Mouse (Mus musculus): ENCODE measurements at regions not wholly inside any gene's neighbourhood (a gene's known extent, or its start where the extent isn't known, plus 50 kb on each side); places are given as distances from the start of the nearest gene placed in this dataset.

- Histone ChIP-seq H3K4me3 (peak overlapping the region; percentile 16), H3K27me3 (peaks cover 79% of the 10 kb centered on the region), H3K4me2 (peak overlapping the region; percentile 47), H3K4me1 (replicated peaks) (peaks cover 18% of the 10 kb centered on the region), H3K9me3 (no peaks in the 10 kb centered on the region), H3K27ac (replicated peaks) (peak overlapping the region; percentile 42; the same call in 1 of the 2 replicates), H3K36me3 (no peaks in the 10 kb centered on the region), H3K9ac (peak overlapping the region; percentile 56)
- WGBS, result 3% methylated on average over 25 of the region's 25 CpGs
- ATAC-seq (ENCODE audit: low read depth), result peak; percentile 93
Measured at GRCm38 (mm10) chr13:71458061-71458935, 505.2 kb downstream of the Irx1 start.

GRCm38 (mm10) chr13:71457550-71457949 is 506.0 kb downstream of the Irx1 start:
- H3K27me3 ChIP-seq, result peaks cover 72% of the 10 kb centered on the region
- peaks cover 18% of the 10 kb centered on the region for H3K4me1 ChIP-seq (replicated peaks)
- H3K36me3 ChIP-seq, result no peaks in the 10 kb centered on the region
- no peaks in the 10 kb centered on the region for H3K9me3 ChIP-seq
- ATAC-seq (ENCODE audit: low read depth), result no peak
- no peak overlapping the region for H3K4me2 ChIP-seq
- H3K9ac ChIP-seq, result no peak overlapping the region
- H3K27ac ChIP-seq (replicated peaks), result no peak overlapping the region
- WGBS, result 69% methylated on average over 3 of the region's 3 CpGs
- no peak overlapping the region for H3K4me3 ChIP-seq

GRCm38 (mm10) chr13:71452258-71452657 is 511.3 kb downstream of the Irx1 start:
- ATAC-seq (ENCODE audit: low read depth), result no peak
- H3K4me1 ChIP-seq (replicated peaks), result no peaks in the 10 kb centered on the region
- H3K27ac ChIP-seq (replicated peaks), result no peak overlapping the region
- H3K4me2 ChIP-seq, result no peak overlapping the region
- WGBS, result 89% methylated on average over 5 of the region's 5 CpGs
- H3K9me3 ChIP-seq, result no peaks in the 10 kb centered on the region
- no peak overlapping the region for H3K4me3 ChIP-seq
- no peaks in the 10 kb centered on the region for H3K36me3 ChIP-seq
- H3K9ac ChIP-seq, result no peak overlapping the region
- peaks cover 39% of the 10 kb centered on the region for H3K27me3 ChIP-seq

GRCm38 (mm10) chr13:71437601-71438099 is 525.9 kb downstream of the Irx1 start:
- 72% methylated on average over 2 of the region's 2 CpGs for WGBS
- Histone ChIP-seq H3K4me3 (no peak overlapping the region), H3K36me3 (no peaks in the 10 kb centered on the region), H3K4me2 (no peak overlapping the region), H3K9me3 (no peaks in the 10 kb centered on the region), H3K4me1 (replicated peaks) (peaks cover 8% of the 10 kb centered on the region), H3K9ac (no peak overlapping the region), H3K27me3 (peaks cover 7% of the 10 kb centered on the region; the same call in 1 of the 2 replicates), H3K27ac (replicated peaks) (no peak overlapping the region)
- no peak for ATAC-seq (ENCODE audit: low read depth)

GRCm38 (mm10) chr13:71403654-71404560 is 559.6 kb downstream of the Irx1 start:
- Histone ChIP-seq H3K9ac (no peak overlapping the region), H3K27me3 (peaks cover 4% of the 10 kb centered on the region; the same call in 1 of the 2 replicates), H3K4me2 (no peak overlapping the region), H3K4me3 (no peak overlapping the region), H3K27ac (replicated peaks) (no peak overlapping the region), H3K9me3 (no peaks in the 10 kb centered on the region), H3K36me3 (no peaks in the 10 kb centered on the region), H3K4me1 (replicated peaks) (peaks cover 12% of the 10 kb centered on the region)
- ATAC-seq (ENCODE audit: low read depth), result no peak
- 54% methylated on average over 21 of the region's 21 CpGs for WGBS

- Histone ChIP-seq H3K27me3 (no peaks in the 10 kb centered on the region), H3K4me1 (replicated peaks) (no peaks in the 10 kb centered on the region), H3K36me3 (no peaks in the 10 kb centered on the region), H3K9ac (no peak overlapping the region), H3K27ac (replicated peaks) (no peak overlapping the region), H3K4me2 (no peak overlapping the region), H3K4me3 (no peak overlapping the region), H3K9me3 (no peaks in the 10 kb centered on the region)
- ATAC-seq (ENCODE audit: low read depth), result no peak
- WGBS, result 83% methylated on average over 10 of the region's 10 CpGs
Measured at GRCm38 (mm10) chr13:71393716-71394309, 552.2 kb upstream of the Adamts16 start.

- H3K9ac ChIP-seq, result no peak overlapping the region
- no peaks in the 10 kb centered on the region for H3K9me3 ChIP-seq
- no peak overlapping the region for H3K4me2 ChIP-seq
- 0 out of 2 replicates have a peak, but pooled peaks cover 7% of the 10 kb centered on the region for H3K27me3 ChIP-seq
- H3K36me3 ChIP-seq, result no peaks in the 10 kb centered on the region
- H3K27ac ChIP-seq (replicated peaks), result no peak overlapping the region
- H3K4me1 ChIP-seq (replicated peaks), result peaks cover 5% of the 10 kb centered on the region
- no peak for ATAC-seq (ENCODE audit: low read depth)
- WGBS, result 62% methylated on average over 2 of the region's 2 CpGs
- H3K4me3 ChIP-seq, result no peak overlapping the region
Measured at GRCm38 (mm10) chr13:71378641-71379040, 537.0 kb upstream of the Adamts16 start.

- H3K4me3 ChIP-seq, result no peak overlapping the region
- peak; percentile 47; the same call in 1 of the 2 replicates for ATAC-seq (ENCODE audit: low read depth)
- WGBS, result 48% methylated on average over 9 of the region's 9 CpGs
Measured at GRCm38 (mm10) chr13:71375909-71376606, 534.4 kb upstream of the Adamts16 start.

GRCm38 (mm10) chr13:71372701-71373685 is 531.4 kb upstream of the Adamts16 start:
- ATAC-seq (ENCODE audit: low read depth), result no peak
- no peaks in the 10 kb centered on the region for H3K9me3 ChIP-seq
- no peak overlapping the region for H3K4me2 ChIP-seq
- H3K9ac ChIP-seq, result no peak overlapping the region
- 61% methylated on average over 10 of the region's 10 CpGs for WGBS
- H3K27me3 ChIP-seq, result 0 out of 2 replicates have a peak, but pooled peaks cover 7% of the 10 kb centered on the region
- H3K36me3 ChIP-seq, result no peaks in the 10 kb centered on the region
- no peak overlapping the region for H3K27ac ChIP-seq (replicated peaks)
- H3K4me1 ChIP-seq (replicated peaks), result peaks cover 9% of the 10 kb centered on the region
- H3K4me3 ChIP-seq, result no peak overlapping the region

More at GRCm38 (mm10) chr13:71375909-71376606, 534.4 kb upstream of the Adamts16 start:
- Histone ChIP-seq H3K4me1 (replicated peaks) (peaks cover 9% of the 10 kb centered on the region), H3K9me3 (no peaks in the 10 kb centered on the region), H3K4me2 (no peak overlapping the region), H3K36me3 (no peaks in the 10 kb centered on the region), H3K9ac (no peak overlapping the region), H3K27me3 (0 out of 2 replicates have a peak, but pooled peaks cover 7% of the 10 kb centered on the region), H3K27ac (replicated peaks) (no peak overlapping the region)

- WGBS, result 82% methylated on average over 3 of the region's 3 CpGs
- 0 out of 2 replicates have a peak, but pooled peaks cover 3% of the 10 kb centered on the region for H3K4me1 ChIP-seq (replicated peaks)
- H3K9me3 ChIP-seq, result no peaks in the 10 kb centered on the region
- H3K36me3 ChIP-seq, result no peaks in the 10 kb centered on the region
- H3K27ac ChIP-seq (replicated peaks), result no peak overlapping the region
- H3K9ac ChIP-seq, result no peak overlapping the region
- H3K4me2 ChIP-seq, result no peak overlapping the region
- H3K27me3 ChIP-seq, result 0 out of 2 replicates have a peak, but pooled peaks cover 7% of the 10 kb centered on the region
- no peak overlapping the region for H3K4me3 ChIP-seq
- no peak for ATAC-seq (ENCODE audit: low read depth)
Measured at GRCm38 (mm10) chr13:71369832-71370231, 528.2 kb upstream of the Adamts16 start.
